Mouse (Mus musculus) liver, embryonic 15.5 days (tissue): ENCODE data around the gene Sult6b1. TPM values are rescaled to one million over a fixed set of nuclear protein-coding genes. Genes with fewer than 3 reads are reported as not detected.

Experiments
- ATAC-seq: fragments of 200-750 bp; cut with Nextera tagmentation; 2 replicates; pipeline ENCODE4 v1.8.0; 2017; ENCODE audit warnings: moderate number of reproducible peaks, mild to moderate bottlenecking, moderate library complexity; ENCODE audit not compliant: insufficient read depth
- H3K27ac ChIP-seq: fragments of 300-500 bp; sonication (generic); replicated peaks from 2 replicates; pipeline ENCODE4 v1.5.1; 2015; ENCODE audit warnings: mild to moderate bottlenecking, inconsistent platforms
- H3K27me3 ChIP-seq: fragments of 300-500 bp; sonication (generic); 2 replicates; pipeline ENCODE4 v1.6.1; 2015; ENCODE audit warnings: mild to moderate bottlenecking, inconsistent platforms
- H3K36me3 ChIP-seq: fragments of 300-500 bp; sonication (generic); replicated peaks from 2 replicates; pipeline ENCODE4 v1.6.1; 2015; ENCODE audit warnings: moderate library complexity, mild to moderate bottlenecking, inconsistent platforms
- H3K4me1 ChIP-seq: fragments of 300-500 bp; sonication (generic); replicated peaks from 2 replicates; pipeline ENCODE4 v1.6.1; 2015; ENCODE audit warnings: inconsistent platforms
- H3K4me2 ChIP-seq: fragments of 300-500 bp; sonication (generic); 2 replicates; pipeline ENCODE4 v1.6.1; 2015; ENCODE audit warnings: moderate library complexity, mild to moderate bottlenecking, inconsistent platforms
- H3K4me3 ChIP-seq: fragments of 300-500 bp; sonication (generic); replicated peaks from 2 replicates; pipeline ENCODE4 v1.5.1; 2015; ENCODE audit warnings: mild to moderate bottlenecking, inconsistent platforms
- H3K9ac ChIP-seq: fragments of 300-500 bp; sonication (generic); 2 replicates; pipeline ENCODE4 v1.6.1; 2015; ENCODE audit warnings: moderate library complexity, mild to moderate bottlenecking, inconsistent platforms
- H3K9me3 ChIP-seq: fragments of 300-500 bp; sonication (generic); replicated peaks from 2 replicates; pipeline ENCODE4 v1.6.1; 2016; ENCODE audit warnings: inconsistent platforms
- WGBS: fragments of 180-500 bp; shearing (Covaris S2); methylation state at CpG from one replicate; pipeline ENCODE4 v1.1.7; 2015; ENCODE audit warnings: mixed read lengths; ENCODE audit not compliant: insufficient replicate concordance; 5-methylcytosine and 5-hydroxymethylcytosine counted together
- polyA plus RNA-seq: library from polyadenylated mRNA; unstranded; fragments of >200 nt; fragmentation: Nextera tagmentation; extraction: Ambion mirVana; gene quantifications from 2 replicates; pipeline ENCODE4 v1.2.1, GENCODE M21; 2015

The Sult6b1 gene
- polyA plus RNA-seq, result 0.03 TPM in 1 of 2 replicates, not detected in the other

GRCm38 (mm10) chr17:78906892-78907291 is at the start of gene Sult6b1:
TSS of gene Sult6b1 (minus strand) at chr17:78906992.
- H3K27ac ChIP-seq, result no peak within 1 kb of the TSS
- H3K4me1 ChIP-seq, result no peaks in the 10 kb centered on the region
- no peak for ATAC-seq
- H3K27me3 ChIP-seq, result peaks cover 4% of the 10 kb centered on the region; the same call in 1 of the 2 replicates
- no peak within 1 kb of the TSS for H3K9ac ChIP-seq
- WGBS, result 64% methylated on average over 5 of the region's 5 CpGs
- no peaks in the 10 kb centered on the region for H3K36me3 ChIP-seq
- H3K4me2 ChIP-seq, result no peak within 1 kb of the TSS
- no peak within 1 kb of the TSS for H3K4me3 ChIP-seq
- H3K9me3 ChIP-seq, result no peaks in the 10 kb centered on the region

GRCm38 (mm10) chr17:78953240-78953639 is 46.4 kb upstream of the Sult6b1 start:
- Histone ChIP-seq H3K27ac (no peak overlapping the region), H3K4me2 (no peak overlapping the region), H3K4me1 (no peaks in the 10 kb centered on the region), H3K27me3 (no peaks in the 10 kb centered on the region), H3K36me3 (peaks cover 56% of the 10 kb centered on the region), H3K4me3 (no peak overlapping the region), H3K9ac (no peak overlapping the region), H3K9me3 (no peaks in the 10 kb centered on the region)
- ATAC-seq, result no peak
- WGBS, result 70% methylated on average over 8 of the region's 8 CpGs

DNA sequence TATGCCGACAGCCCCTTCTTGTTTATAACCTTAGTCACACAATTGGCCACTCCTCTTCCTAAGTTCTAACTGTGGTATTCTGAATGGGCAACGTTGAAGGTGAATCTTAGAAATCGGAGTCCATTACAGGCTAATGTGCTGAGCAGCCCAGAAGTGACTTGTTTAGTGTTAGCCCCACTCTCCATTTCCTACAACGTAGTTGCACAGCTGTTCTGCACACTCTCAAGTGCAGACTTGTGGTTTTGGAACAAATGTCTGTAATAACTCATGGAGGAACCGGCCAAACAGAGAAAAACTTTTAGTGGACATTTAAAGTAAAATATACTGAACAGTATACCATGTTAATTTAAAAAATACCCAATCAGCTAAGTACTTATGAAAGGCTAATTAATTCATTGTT is 45.3 kb upstream of the Sult6b1 start:
- peaks cover 54% of the 10 kb centered on the region for H3K36me3 ChIP-seq

DNA sequence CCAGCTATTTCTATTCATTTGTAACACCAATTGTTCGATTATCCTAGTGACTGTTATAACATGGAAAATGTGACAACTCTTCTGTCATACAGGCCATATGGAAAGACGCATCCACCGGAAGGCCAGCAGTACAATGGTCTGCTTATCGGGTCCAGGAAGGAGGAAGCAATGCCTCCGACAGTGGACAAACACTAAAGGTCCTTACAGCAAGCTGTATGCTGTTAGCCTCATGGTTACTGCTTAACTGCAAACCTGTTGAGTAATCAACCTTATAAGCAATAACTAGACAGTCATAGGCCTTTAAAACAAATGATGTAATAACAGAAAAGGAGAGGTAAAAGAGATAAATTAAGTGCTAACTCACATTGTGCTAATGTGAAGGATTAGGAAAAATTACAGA is 44.4 kb upstream of the Sult6b1 start:
- Histone ChIP-seq H3K27ac (no peak overlapping the region), H3K36me3 (peaks cover 55% of the 10 kb centered on the region), H3K4me1 (no peaks in the 10 kb centered on the region), H3K9me3 (no peaks in the 10 kb centered on the region), H3K9ac (no peak overlapping the region), H3K4me3 (no peak overlapping the region), H3K27me3 (no peaks in the 10 kb centered on the region), H3K4me2 (no peak overlapping the region)
- ATAC-seq, result 0 out of 2 replicates have a peak, but pooled peaks have one; percentile 25
- WGBS, result 80% methylated on average over 5 of the region's 5 CpGs

More for the DNA sequence above, 45.3 kb upstream of the Sult6b1 start:
- Histone ChIP-seq H3K27me3 (no peaks in the 10 kb centered on the region), H3K4me1 (no peaks in the 10 kb centered on the region), H3K4me3 (no peak overlapping the region), H3K9me3 (no peaks in the 10 kb centered on the region), H3K27ac (no peak overlapping the region), H3K9ac (no peak overlapping the region), H3K4me2 (no peak overlapping the region)
- ATAC-seq, result no peak
- WGBS, result 79% methylated on average over 5 of the region's 5 CpGs

DNA sequence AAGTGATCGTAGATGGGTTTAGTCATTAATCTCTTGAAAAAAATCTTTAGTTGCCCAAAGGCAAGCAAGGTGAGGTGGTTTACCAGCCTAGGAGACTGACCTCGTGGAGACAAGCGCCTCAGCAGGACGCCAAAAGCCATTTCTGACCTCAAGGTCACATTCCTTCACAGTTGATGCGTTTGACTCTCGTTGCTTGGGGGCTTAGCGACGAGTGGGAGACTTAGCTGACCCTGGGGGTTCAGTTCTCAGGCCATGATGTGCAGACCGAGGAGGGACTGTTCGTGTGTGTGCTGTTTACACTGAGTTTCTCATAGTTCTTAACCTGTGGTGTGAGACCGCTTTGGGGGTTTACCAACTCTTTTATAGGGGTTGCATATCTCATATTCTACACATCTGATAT is 35.8 kb upstream of the Sult6b1 start:
- H3K9me3 ChIP-seq, result no peaks in the 10 kb centered on the region
- peaks cover 5% of the 10 kb centered on the region for H3K4me1 ChIP-seq
- H3K4me3 ChIP-seq, result no peak overlapping the region
- H3K27ac ChIP-seq, result no peak overlapping the region
- H3K9ac ChIP-seq, result no peak overlapping the region
- no peaks in the 10 kb centered on the region for H3K27me3 ChIP-seq
- no peak overlapping the region for H3K4me2 ChIP-seq
- 74% methylated on average over 11 of the region's 11 CpGs for WGBS
- ATAC-seq, result no peak
- peaks cover 23% of the 10 kb centered on the region for H3K36me3 ChIP-seq

GRCm38 (mm10) chr17:78938927-78939326 is 32.1 kb upstream of the Sult6b1 start:
- no peak for ATAC-seq
- Histone ChIP-seq H3K9ac (no peak overlapping the region), H3K4me2 (no peak overlapping the region), H3K4me1 (peaks cover 29% of the 10 kb centered on the region), H3K36me3 (peaks cover 29% of the 10 kb centered on the region), H3K27ac (no peak overlapping the region), H3K4me3 (no peak overlapping the region), H3K9me3 (no peaks in the 10 kb centered on the region), H3K27me3 (no peaks in the 10 kb centered on the region)
- WGBS, result 66% methylated on average over 4 of the region's 4 CpGs

DNA sequence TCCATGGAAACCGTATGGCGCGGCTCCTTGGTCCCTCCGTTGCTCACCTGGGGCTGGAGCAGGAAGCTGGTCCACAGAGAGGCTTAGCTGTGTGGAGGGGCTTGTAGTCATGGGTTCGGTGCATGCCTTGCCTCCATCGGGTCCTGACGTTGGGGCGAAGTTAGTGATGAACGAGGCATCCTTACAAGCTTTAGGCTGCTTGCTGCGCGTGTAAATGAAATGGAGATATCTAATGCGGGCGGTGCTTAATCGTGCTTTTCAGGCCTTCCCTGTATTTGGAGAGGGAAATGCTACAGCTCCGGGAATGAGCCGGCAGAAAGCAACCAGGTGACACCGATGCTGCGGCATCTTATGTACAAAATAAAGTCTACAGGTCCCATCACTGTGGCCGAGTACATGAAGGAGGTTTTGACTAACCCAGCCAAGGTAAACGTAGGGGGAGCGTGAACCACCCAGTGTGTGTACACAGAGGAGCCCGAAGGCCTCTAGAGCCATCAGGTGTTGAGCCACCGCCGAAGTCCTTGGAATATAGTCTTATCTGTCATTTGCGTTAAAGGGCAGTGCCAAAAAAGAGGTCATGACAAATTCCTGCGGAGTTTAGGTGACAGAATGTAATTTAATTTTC is 30.5 kb upstream of the Sult6b1 start:
- ATAC-seq, result peak; percentile 30
- Histone ChIP-seq H3K27me3 (no peaks in the 10 kb centered on the region), H3K9me3 (no peaks in the 10 kb centered on the region), H3K36me3 (peaks cover 39% of the 10 kb centered on the region), H3K4me2 (peak overlapping the region; percentile 85), H3K4me1 (peaks cover 33% of the 10 kb centered on the region), H3K27ac (peak overlapping the region; percentile 34), H3K9ac (peak overlapping the region; percentile 71), H3K4me3 (peak overlapping the region; percentile 84)
- 7% methylated on average over 26 of the region's 26 CpGs for WGBS

GRCm38 (mm10) chr17:78936466-78937228 is 29.9 kb upstream of the Sult6b1 start, which contains the start of the genes Cebpz and Ndufaf7:
TSS of gene Cebpz (minus strand) at chr17:78937066.
TSS of gene Ndufaf7 (plus strand) at chr17:78937136.
- H3K4me1 ChIP-seq, result peaks cover 33% of the 10 kb centered on the region
- WGBS, result under 1% methylated on average over 45 of the region's 45 CpGs
- H3K36me3 ChIP-seq, result peaks cover 40% of the 10 kb centered on the region
- peak within 1 kb of the TSS; percentile 85 for H3K4me2 ChIP-seq
- no peaks in the 10 kb centered on the region for H3K9me3 ChIP-seq
- no peaks in the 10 kb centered on the region for H3K27me3 ChIP-seq
- peak within 1 kb of the TSS; percentile 71 for H3K9ac ChIP-seq
- ATAC-seq, result peak; percentile 97
- H3K4me3 ChIP-seq, result peak within 1 kb of the TSS; percentile 84
- peak within 1 kb of the TSS; percentile 34 for H3K27ac ChIP-seq

DNA sequence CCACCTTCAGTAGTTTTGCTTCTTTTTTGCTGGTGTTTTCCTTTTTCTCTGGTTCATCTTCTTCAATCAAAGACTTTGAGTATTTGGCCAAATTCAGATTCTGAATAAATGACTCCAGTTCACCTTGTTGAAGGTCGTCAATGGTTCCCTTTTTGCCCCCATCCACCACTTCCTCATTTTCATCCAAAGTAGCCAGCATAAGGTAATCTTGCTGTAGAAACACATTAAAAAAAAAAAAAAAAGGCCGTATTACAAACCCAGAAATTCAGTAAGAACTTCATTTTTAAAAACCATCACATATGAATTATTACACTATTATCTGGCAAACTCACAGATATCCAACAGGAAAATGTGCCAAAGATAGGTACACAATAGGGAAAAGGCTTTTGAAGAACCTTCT is 29.1 kb upstream of the Sult6b1 start:
- Histone ChIP-seq H3K36me3 (peaks cover 47% of the 10 kb centered on the region), H3K4me2 (peak overlapping the region; percentile 85), H3K9me3 (no peaks in the 10 kb centered on the region), H3K4me3 (peak overlapping the region; percentile 84), H3K4me1 (peaks cover 33% of the 10 kb centered on the region), H3K27me3 (no peaks in the 10 kb centered on the region), H3K9ac (peak overlapping the region; percentile 71), H3K27ac (no peak overlapping the region)
- 18% methylated on average over 2 of the region's 2 CpGs for WGBS
- no peak for ATAC-seq

DNA sequence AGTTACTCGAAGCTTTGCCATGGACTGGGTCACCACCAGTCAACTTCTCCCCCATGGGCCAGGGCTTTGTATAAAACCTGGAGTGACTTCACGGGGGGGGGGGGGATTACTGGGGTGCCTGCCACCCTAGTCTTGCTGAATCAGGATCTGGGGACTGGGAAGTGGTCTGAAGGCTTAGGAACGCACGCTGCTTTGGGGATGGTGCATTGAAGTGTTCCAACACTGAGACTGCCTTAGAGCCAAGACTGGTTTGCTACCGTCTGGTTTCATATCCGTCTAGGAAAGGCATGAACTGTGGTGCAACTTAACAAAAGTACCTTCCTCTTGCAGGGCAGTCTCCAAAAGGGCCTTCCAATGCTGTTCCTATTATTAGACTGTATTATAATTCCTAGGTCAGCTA is 10.9 kb upstream of the Sult6b1 start:
- Histone ChIP-seq H3K4me1 (peaks cover 35% of the 10 kb centered on the region), H3K27me3 (no peaks in the 10 kb centered on the region), H3K4me3 (peak overlapping the region; percentile 82), H3K36me3 (peaks cover 41% of the 10 kb centered on the region), H3K9ac (no peak overlapping the region), H3K27ac (no peak overlapping the region), H3K4me2 (peak overlapping the region; percentile 89), H3K9me3 (no peaks in the 10 kb centered on the region)
- no peak for ATAC-seq
- WGBS, result 55% methylated on average over 6 of the region's 6 CpGs

DNA sequence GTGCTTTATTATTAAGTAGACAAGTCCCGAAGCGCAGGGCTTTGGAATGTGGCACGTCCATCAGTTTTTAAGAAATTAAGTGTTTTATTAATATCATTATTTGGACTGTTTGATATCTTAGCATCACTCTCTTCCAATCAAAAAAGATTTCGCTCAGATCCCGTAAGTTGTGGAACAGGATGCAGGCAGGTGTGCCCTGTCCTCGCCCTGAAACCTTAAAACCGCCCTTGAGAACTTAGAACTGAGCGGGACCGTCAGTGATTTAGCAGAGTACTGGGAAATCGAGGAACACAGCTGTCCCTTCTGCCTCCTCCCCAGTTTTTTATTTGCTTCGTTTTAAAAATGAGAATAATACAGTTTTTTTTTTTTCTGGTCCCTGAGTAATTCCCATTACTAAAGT is 10.1 kb upstream of the Sult6b1 start:
- peak overlapping the region; percentile 82 for H3K4me3 ChIP-seq
- H3K36me3 ChIP-seq, result peaks cover 35% of the 10 kb centered on the region
- 3% methylated on average over 11 of the region's 11 CpGs for WGBS
- H3K4me2 ChIP-seq, result peak overlapping the region; percentile 89
- peak overlapping the region; percentile 83 for H3K27ac ChIP-seq
- ATAC-seq, result no peak; the same call in 1 of the 2 replicates
- peak overlapping the region; percentile 81 for H3K9ac ChIP-seq
- H3K27me3 ChIP-seq, result no peaks in the 10 kb centered on the region
- H3K4me1 ChIP-seq, result peaks cover 39% of the 10 kb centered on the region
- H3K9me3 ChIP-seq, result no peaks in the 10 kb centered on the region
